In the genomic region with DNA sequence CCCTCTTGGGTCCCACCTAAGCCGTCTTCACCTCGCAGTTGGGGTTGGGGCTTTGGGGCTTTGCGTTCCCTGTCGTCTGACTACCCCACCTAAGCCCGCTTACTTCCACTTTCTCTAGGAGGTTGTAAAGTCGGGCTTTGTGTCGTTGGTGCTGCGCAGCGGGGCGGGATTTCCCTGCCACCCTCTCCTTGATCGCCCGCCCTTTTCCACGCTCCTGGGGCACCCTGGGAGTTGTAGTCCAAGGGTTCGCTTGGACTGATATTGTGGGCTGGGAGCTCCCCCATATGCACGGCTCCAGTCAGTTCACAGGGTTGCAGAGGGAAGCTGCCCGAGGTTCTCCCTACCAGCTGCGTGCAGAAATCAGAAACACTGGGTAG, we compare ENCODE assay signal across 8 mouse cellular contexts.
DNase-seq lines count a peak whose midpoint lies in the region; ATAC-seq and TF ChIP-seq lines count a peak whose summit lies in the region.

No protein-coding gene starts in this region.

- peak overlapping the region; percentile 59 for H3K4me3 ChIP-seq in forebrain, postnatal 0 days (ENCODE audit: low read depth, low read length)
- H3K4me3 ChIP-seq in olfactory bulb, adult 2 months (ENCODE audit: insufficient read depth, low read depth, low read length), result peak overlapping the region; percentile 88

- TF ChIP-seq CTCF in forebrain, postnatal 0 days (IDR thresholded peaks at IDR 0.05; ENCODE audit: low read depth), result peak; percentile 65
- peak; percentile 33; the same call in 1 of the 2 replicates for TF ChIP-seq CTCF in olfactory bulb, adult 2 months (IDR thresholded peaks at IDR 0.05; ENCODE audit: insufficient read depth, low read depth, low read length)

- intact Hi-C loops in heart, postnatal 36 days (cut with DNase I), result loop anchor here (2.0 to 5.0 kb wide), 2 partner anchors 152 to 392 kb away; no protein-coding TSS in a partner anchor

- peak overlapping the region; percentile 85 for H3K27ac ChIP-seq in forebrain, postnatal 0 days (ENCODE audit: low read depth, low read length)
- H3K27ac ChIP-seq in olfactory bulb, adult 2 months (ENCODE audit: insufficient read depth, low read depth, low read length), result peak overlapping the region; percentile 83; the same call in 1 of the 2 replicates

- H3K36me3 ChIP-seq in forebrain, postnatal 0 days (ENCODE audit: insufficient read depth), result no peaks in the 10 kb centered on the region

- peak overlapping the region; percentile 31 for H3K4me2 ChIP-seq in forebrain, postnatal 0 days (ENCODE audit: low read depth)

- H3K9me3 ChIP-seq in forebrain, postnatal 0 days (ENCODE audit: low read length), result no peaks in the 10 kb centered on the region

- no peaks in the 10 kb centered on the region for H3K27me3 ChIP-seq in forebrain, postnatal 0 days (ENCODE audit: insufficient read depth, low read length)

- WGBS in forebrain, postnatal 0 days, result 23% methylated on average over 17 of the region's 17 CpGs
- 13% methylated on average over 17 of the region's 17 CpGs for WGBS in olfactory bulb, adult 2 months

- peak; percentile 92 for DNase-seq in NIH3T3 (ENCODE audit: low read depth)
- DNase-seq in cerebellum, adult 8-10 months, result peak; percentile 83
- peak; percentile 88 for DNase-seq in forebrain, postnatal 0 days
- DNase-seq in heart, postnatal 36 days, result peak; percentile 84
- DNase-seq in layer of hippocampus, adult 18-20 months (ENCODE audit: low spot score in 2 of 2), result peak; percentile 82 to 87
- peak; percentile 91 to 93 for DNase-seq in lung, adult 18-20 months
- peak; percentile 79 to 82 for DNase-seq in thymus, postnatal 10 days (ENCODE audit: low spot score in 2 of 2)

- ATAC-seq in forebrain, postnatal 0 days, result peak; percentile 97

- no peaks in the 10 kb centered on the region for H3K4me1 ChIP-seq in forebrain, postnatal 0 days (ENCODE audit: insufficient read depth)
- no peaks in the 10 kb centered on the region for H3K4me1 ChIP-seq in olfactory bulb, adult 2 months (ENCODE audit: control insufficient read depth, insufficient read depth, low read length)

- H3K9ac ChIP-seq in forebrain, postnatal 0 days, result peak overlapping the region; percentile 66

- TF ChIP-seq POLR2A in olfactory bulb, adult 2 months (IDR thresholded peaks at IDR 0.05; ENCODE audit: insufficient read depth, low read depth, low read length), result no peak

Comparison
In these comparisons a context has a peak if more than half of its experiments do, and no peak if none do; other contexts are left out.
1. Peak in every context shown above with its lines: DNase-seq, ATAC-seq, H3K4me3 ChIP-seq and H3K27ac ChIP-seq.